Mouse (Mus musculus) midbrain, postnatal 0 days (tissue): Measurements from ENCODE around the gene Gm35315. TPM values are rescaled to one million over a fixed set of nuclear protein-coding genes. Genes with fewer than 3 reads are reported as not detected.
A peak's percentile ranks its signal among the peaks of the same experiment; 100 is the strongest.

Experiments used
- ATAC-seq: fragments of 200-750 bp; cut with Nextera tagmentation; 2 replicates; pipeline ENCODE4 v1.8.0; 2017; ENCODE audit warnings: moderate number of reproducible peaks, mild to moderate bottlenecking, moderate TSS enrichment, moderate library complexity; ENCODE audit not compliant: low FRiP score
- DNase-seq: peaks from one replicate; pipeline ENCODE4 v3.0.0-alpha.2; 2015; ENCODE audit warnings: low spot score
- H3K27ac ChIP-seq: fragments of 300-500 bp; sonication (generic); 2 replicates; pipeline ENCODE4 v1.5.1; 2014; ENCODE audit warnings: low read depth, mild to moderate bottlenecking, low read length, mixed read lengths
- H3K27me3 ChIP-seq: fragments of 300-500 bp; sonication (generic); 2 replicates; pipeline ENCODE4 v1.6.1; 2014; ENCODE audit warnings: low read length, control low read depth, mixed read lengths; ENCODE audit not compliant: insufficient read depth
- H3K36me3 ChIP-seq: fragments of 300-500 bp; sonication (generic); 2 replicates; pipeline ENCODE4 v1.6.1; 2014; ENCODE audit warnings: low read length, control low read depth, mixed read lengths; ENCODE audit not compliant: insufficient read depth
- H3K4me1 ChIP-seq: fragments of 300-500 bp; sonication (generic); 2 replicates; pipeline ENCODE4 v1.6.1; 2014; ENCODE audit warnings: mild to moderate bottlenecking, control low read depth, antibody characterized with exemption, low read length, mixed read lengths; ENCODE audit not compliant: insufficient read depth
- H3K4me2 ChIP-seq: fragments of 300-500 bp; sonication (generic); 2 replicates; pipeline ENCODE4 v1.6.1; 2014; ENCODE audit warnings: low read depth, mild to moderate bottlenecking, low read length, mixed read lengths; ENCODE audit not compliant: poor library complexity, severe bottlenecking
- H3K4me3 ChIP-seq: fragments of 300-500 bp; sonication (generic); 2 replicates; pipeline ENCODE4 v1.5.1; 2014; ENCODE audit warnings: low read depth, mild to moderate bottlenecking, low read length, moderate library complexity
- H3K9ac ChIP-seq: fragments of 300-500 bp; sonication (generic); replicated peaks from 2 replicates; pipeline ENCODE4 v1.6.1; 2014; ENCODE audit warnings: mild to moderate bottlenecking, low read length, moderate library complexity, mixed read lengths; ENCODE audit not compliant: poor library complexity, severe bottlenecking
- H3K9me3 ChIP-seq: fragments of 300-500 bp; sonication (generic); 2 replicates; pipeline ENCODE4 v1.6.1; 2016; ENCODE audit warnings: low read length, control low read depth
- CTCF ChIP-seq: IDR thresholded peaks from 2 replicates; pipeline ENCODE4 v1.5.1; 2016; ENCODE audit warnings: antibody characterized with exemption, mild to moderate bottlenecking
- WGBS: fragments of 180-500 bp; shearing (Covaris S2); extraction: QIAGEN DNeasy Blood & Tissue Kit; methylation state at CpG from one replicate; pipeline ENCODE4 v1.1.7; 2014; 5-methylcytosine and 5-hydroxymethylcytosine counted together
- polyA plus RNA-seq: library from polyadenylated mRNA; unstranded; fragments of >200 nt; fragmentation: Nextera tagmentation; extraction: Ambion mirVana; gene quantifications from 2 replicates; pipeline ENCODE4 v1.2.1, GENCODE M21; 2015
- total RNA-seq: library from RNA; depleted of rRNA; stranded (reverse); fragments of >200 nt; gene quantifications from 2 replicates; pipeline ENCODE4 v1.2.3, GENCODE M21; 2014; rRNA removed

Gm35315 gene
- 0.28 and 0.88 TPM in 2 replicates for total RNA-seq
- polyA plus RNA-seq, result 0.39 and 0.40 TPM in 2 replicates

- ATAC-seq (peak; percentile 94), DNase-seq (peak; percentile 94)
- TF ChIP-seq CTCF, result no peak
- no peaks in the 10 kb centered on the region for H3K36me3 ChIP-seq
- H3K4me2 ChIP-seq, result peak within 1 kb of the TSS; percentile 83
- no peaks in the 10 kb centered on the region for H3K4me1 ChIP-seq
- no peaks in the 10 kb centered on the region for H3K27me3 ChIP-seq
- H3K9me3 ChIP-seq, result no peaks in the 10 kb centered on the region
- 2% methylated on average over 25 of the region's 25 CpGs for WGBS
- peak within 1 kb of the TSS; percentile 51 for H3K9ac ChIP-seq
- no peak within 1 kb of the TSS; the same call in 1 of the 2 replicates for H3K27ac ChIP-seq
- H3K4me3 ChIP-seq, result peak within 1 kb of the TSS; percentile 48
Measured at GRCm38 (mm10) chr5:110094030-110094846, at the start of gene Gm35315. TSS of gene Gm35315 (minus strand) at chr5:110094420.

GRCm38 (mm10) chr5:110143007-110143406 is 48.8 kb upstream of the Gm35315 start:
- no peak for ATAC-seq
- no peak overlapping the region for H3K4me2 ChIP-seq
- no peak overlapping the region for H3K9ac ChIP-seq
- DNase-seq, result peak; percentile 9
- peaks cover 42% of the 10 kb centered on the region for H3K36me3 ChIP-seq
- no peaks in the 10 kb centered on the region for H3K4me1 ChIP-seq
- H3K27me3 ChIP-seq, result no peaks in the 10 kb centered on the region
- H3K9me3 ChIP-seq, result no peaks in the 10 kb centered on the region
- H3K4me3 ChIP-seq, result no peak overlapping the region
- peak; percentile 61 for TF ChIP-seq CTCF
- H3K27ac ChIP-seq, result no peak overlapping the region
- 91% methylated on average over 5 of the region's 5 CpGs for WGBS

- H3K4me3 ChIP-seq, result no peak overlapping the region
- H3K27me3 ChIP-seq, result no peaks in the 10 kb centered on the region
- WGBS, result 95% methylated on average over 2 of the region's 2 CpGs
- H3K4me2 ChIP-seq, result no peak overlapping the region
- H3K36me3 ChIP-seq, result peaks cover 40% of the 10 kb centered on the region
- ATAC-seq (no peak), DNase-seq (no peak)
- TF ChIP-seq CTCF, result no peak
- H3K27ac ChIP-seq, result no peak overlapping the region
- no peaks in the 10 kb centered on the region for H3K4me1 ChIP-seq
- no peaks in the 10 kb centered on the region for H3K9me3 ChIP-seq
- H3K9ac ChIP-seq, result no peak overlapping the region
Measured at GRCm38 (mm10) chr5:110142309-110142708, 48.1 kb upstream of the Gm35315 start.

- no peak for ATAC-seq
- TF ChIP-seq CTCF, result no peak
- Histone ChIP-seq H3K27me3 (no peaks in the 10 kb centered on the region), H3K9me3 (no peaks in the 10 kb centered on the region), H3K4me3 (no peak overlapping the region), H3K4me1 (no peaks in the 10 kb centered on the region), H3K36me3 (peaks cover 25% of the 10 kb centered on the region), H3K27ac (no peak overlapping the region), H3K4me2 (no peak overlapping the region), H3K9ac (no peak overlapping the region)
- WGBS, result 93% methylated on average over 7 of the region's 7 CpGs
- DNase-seq, result no peak
Measured at GRCm38 (mm10) chr5:110140424-110140823, 46.2 kb upstream of the Gm35315 start.

GRCm38 (mm10) chr5:110139325-110139724 is 45.1 kb upstream of the Gm35315 start:
- no peak for DNase-seq
- Histone ChIP-seq H3K27me3 (no peaks in the 10 kb centered on the region), H3K9ac (no peak overlapping the region), H3K36me3 (peaks cover 16% of the 10 kb centered on the region), H3K27ac (no peak overlapping the region), H3K4me2 (no peak overlapping the region), H3K9me3 (no peaks in the 10 kb centered on the region), H3K4me1 (no peaks in the 10 kb centered on the region), H3K4me3 (no peak overlapping the region)
- no peak for TF ChIP-seq CTCF
- 96% methylated on average over 3 of the region's 3 CpGs for WGBS
- no peak for ATAC-seq

- DNase-seq (no peak), ATAC-seq (no peak)
- Histone ChIP-seq H3K9me3 (no peaks in the 10 kb centered on the region), H3K27me3 (no peaks in the 10 kb centered on the region), H3K36me3 (peaks cover 8% of the 10 kb centered on the region), H3K4me1 (no peaks in the 10 kb centered on the region), H3K27ac (no peak overlapping the region), H3K9ac (no peak overlapping the region), H3K4me3 (no peak overlapping the region), H3K4me2 (no peak overlapping the region)
- TF ChIP-seq CTCF, result no peak
- WGBS, result 98% methylated on average over 3 of the region's 3 CpGs
Measured at GRCm38 (mm10) chr5:110137816-110138215, 43.6 kb upstream of the Gm35315 start.
